Mouse (Mus musculus): ENCODE data around the gene Zfp322a.

GRCm38 (mm10) chr13:23369421-23369765 lies 385 bp upstream of the Zfp322a start:
- no peak for TF ChIP-seq CTCF (IDR thresholded peaks at IDR 0.05)
- TF ChIP-seq EP300 (IDR thresholded peaks at IDR 0.05) = no peak

All from lung, postnatal 0 days (tissue).